Mouse (Mus musculus) frontal cortex, postnatal 36 days (tissue): ENCODE data around the gene Ssc4d.

Source experiments
- DNase-seq, 2 experiments: peaks; one replicate each; pipeline ENCODE4 v3.0.0; 2022; ENCODE audit warnings: low spot score in 2 of 2

Ssc4d gene

GRCm38 (mm10) chr5:135975893-135976668 is 1.8 kb upstream of the Ssc4d start:
- no peak for DNase-seq

- no peak for DNase-seq
Measured at GRCm38 (mm10) chr5:135971876-135972275, 2.5 kb downstream of the Ssc4d start.

- DNase-seq, result no peak
Measured at GRCm38 (mm10) chr5:135970247-135970646, 4.1 kb downstream of the Ssc4d start.

- no peak for DNase-seq
Measured at GRCm38 (mm10) chr5:135968781-135969180, 5.5 kb downstream of the Ssc4d start.

- no peak for DNase-seq
Measured at GRCm38 (mm10) chr5:135966866-135967265, 7.5 kb downstream of the Ssc4d start.

- no peak for DNase-seq
Measured at GRCm38 (mm10) chr5:135965501-135965930, 8.8 kb downstream of the Ssc4d start.

- no peak for DNase-seq
Measured at GRCm38 (mm10) chr5:135963280-135963627, 11.1 kb downstream of the Ssc4d start.

GRCm38 (mm10) chr5:135962492-135963279 is 11.6 kb downstream of the Ssc4d start:
- peak; percentile 97 for DNase-seq

GRCm38 (mm10) chr5:135962125-135962491 is 12.2 kb downstream of the Ssc4d start:
- no peak for DNase-seq

GRCm38 (mm10) chr5:135960909-135961635 is 13.3 kb downstream of the Ssc4d start:
- DNase-seq, result no peak

- no peak for DNase-seq
Measured at GRCm38 (mm10) chr5:135959911-135960310, 14.4 kb downstream of the Ssc4d start.

GRCm38 (mm10) chr5:135958367-135958766 is 16.0 kb downstream of the Ssc4d start:
- no peak for DNase-seq

GRCm38 (mm10) chr5:135957207-135957974 is 16.9 kb downstream of the Ssc4d start:
- peak; percentile 88 to 94 for DNase-seq

GRCm38 (mm10) chr5:135956300-135957206 is 17.8 kb downstream of the Ssc4d start:
- DNase-seq, result no peak

GRCm38 (mm10) chr5:135952830-135953229 is 21.5 kb downstream of the Ssc4d start:
- DNase-seq, result no peak

GRCm38 (mm10) chr5:135951660-135952059 is 22.7 kb downstream of the Ssc4d start:
- DNase-seq, result no peak

- DNase-seq, result no peak
Measured at GRCm38 (mm10) chr5:135950710-135951412, 23.5 kb downstream of the Ssc4d start.

GRCm38 (mm10) chr5:135946621-135947020 is 27.7 kb downstream of the Ssc4d start:
- DNase-seq, result no peak

- no peak for DNase-seq
Measured at GRCm38 (mm10) chr5:135945916-135946408, 28.4 kb downstream of the Ssc4d start.

- DNase-seq, result no peak
Measured at GRCm38 (mm10) chr5:135942710-135943109, 31.6 kb downstream of the Ssc4d start.
